Mouse (Mus musculus): ENCODE data around the gene Fam71f2. TPM values are rescaled to one million over a fixed set of nuclear protein-coding genes. Genes with fewer than 3 reads are reported as not detected.

The Fam71f2 gene
- polyA plus RNA-seq (2014; fragmentation: Nextera tagmentation; extraction: Ambion mirVana) = 0.32 and 0.33 TPM in 2 replicates

DNA sequence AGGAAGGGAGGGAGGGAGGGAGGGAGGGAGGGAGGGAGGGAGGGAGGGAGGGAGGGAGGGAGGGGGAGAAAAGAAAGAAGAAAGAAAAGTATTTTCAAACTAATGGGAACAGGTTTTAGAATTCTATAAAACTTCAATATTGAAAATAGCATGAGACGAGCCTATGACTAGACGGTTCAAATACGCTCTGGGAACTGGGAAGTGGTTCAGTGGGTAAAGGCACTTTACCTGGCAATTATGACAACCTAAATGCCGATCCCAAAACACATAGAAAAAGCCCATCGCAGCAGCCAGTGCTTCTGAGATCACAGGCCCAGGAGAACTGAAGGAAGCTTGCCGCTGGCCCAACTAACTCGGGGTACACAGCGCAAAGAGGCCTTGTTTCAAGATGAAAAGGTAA is at the start of gene Fam71f2:
Gene Fam71f2, plus strand, starts transcription at position 301 of the 400 bp plus-strand sequence.
- no peaks in the 10 kb centered on the region for H3K27me3 ChIP-seq (ENCODE audit: control insufficient read depth, insufficient read depth, low read length)
- ATAC-seq (ENCODE audit: insufficient read depth, low FRiP score, low TSS enrichment) = no peak
- H3K36me3 ChIP-seq (ENCODE audit: control insufficient read depth, insufficient read depth, low read length) = peaks cover 3% of the 10 kb centered on the region
- no peak for DNase-seq (ENCODE audit: low spot score)
- no peaks in the 10 kb centered on the region for H3K9me3 ChIP-seq (ENCODE audit: control insufficient read depth, low read length)
- H3K27ac ChIP-seq (ENCODE audit: low read depth, low read length) = no peak within 1 kb of the TSS
- no peaks in the 10 kb centered on the region for H3K4me1 ChIP-seq (ENCODE audit: control insufficient read depth, insufficient read depth, low read length)
- H3K4me3 ChIP-seq (ENCODE audit: low read depth, low read length) = no peak within 1 kb of the TSS
- no peak within 1 kb of the TSS for H3K9ac ChIP-seq (ENCODE audit: low read length)
- no peak within 1 kb of the TSS for H3K4me2 ChIP-seq (ENCODE audit: low read depth)
- WGBS = 91% methylated on average over 8 of the region's 8 CpGs

DNA sequence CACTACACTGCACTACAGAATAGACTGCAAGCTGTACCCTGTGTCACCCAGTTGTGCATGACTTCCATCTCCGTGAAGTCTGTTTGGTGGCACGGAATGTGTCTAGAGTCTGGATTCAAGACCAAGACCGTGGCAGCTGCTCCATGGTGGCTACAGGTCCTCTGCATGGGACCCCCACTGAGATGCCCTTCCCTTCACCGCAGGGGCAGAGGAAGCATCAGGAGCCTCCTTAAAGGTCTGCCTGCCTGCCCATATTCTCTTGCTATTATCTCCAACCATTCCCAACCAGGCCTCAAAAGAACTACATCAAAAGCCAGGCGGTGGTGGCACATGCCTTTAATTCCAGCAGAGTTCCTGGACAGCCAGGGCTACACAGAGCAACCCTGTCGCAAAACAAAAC is 49.0 kb upstream of the Fam71f2 start:
- H3K9ac ChIP-seq (ENCODE audit: low read length) = no peak overlapping the region
- 61% methylated on average over 6 of the region's 6 CpGs for WGBS
- no peak for DNase-seq (ENCODE audit: low spot score)
- H3K36me3 ChIP-seq (ENCODE audit: control insufficient read depth, insufficient read depth, low read length) = no peaks in the 10 kb centered on the region
- H3K4me2 ChIP-seq (ENCODE audit: low read depth) = no peak overlapping the region
- H3K4me1 ChIP-seq (ENCODE audit: control insufficient read depth, insufficient read depth, low read length) = no peaks in the 10 kb centered on the region
- ATAC-seq (ENCODE audit: insufficient read depth, low FRiP score, low TSS enrichment) = no peak
- no peak overlapping the region for H3K27ac ChIP-seq (ENCODE audit: low read depth, low read length)
- H3K27me3 ChIP-seq (ENCODE audit: control insufficient read depth, insufficient read depth, low read length) = no peaks in the 10 kb centered on the region
- H3K9me3 ChIP-seq (ENCODE audit: control insufficient read depth, low read length) = no peaks in the 10 kb centered on the region
- no peak overlapping the region for H3K4me3 ChIP-seq (ENCODE audit: low read depth, low read length)

DNA sequence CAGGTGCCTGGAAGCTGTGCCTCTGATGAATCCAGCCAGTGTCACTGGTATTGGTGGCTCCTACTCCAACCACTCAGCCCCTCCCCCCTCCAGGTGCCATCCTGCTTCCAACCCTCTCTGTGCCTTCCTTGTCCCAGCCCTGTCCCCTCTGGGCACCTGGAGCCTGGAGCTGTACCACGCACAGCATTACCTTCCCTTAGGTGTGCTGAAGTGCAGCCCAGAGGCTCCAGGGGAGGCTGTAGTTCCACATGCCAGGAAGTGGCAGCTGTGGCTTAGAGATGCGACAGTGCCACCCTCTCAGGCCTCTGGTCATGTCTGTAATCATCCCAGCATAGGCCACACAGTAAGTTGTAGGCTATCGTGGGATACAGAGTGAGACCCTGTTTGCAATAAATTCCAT is 47.6 kb upstream of the Fam71f2 start:
- Histone ChIP-seq H3K4me1 (ENCODE audit: control insufficient read depth, insufficient read depth, low read length) (no peaks in the 10 kb centered on the region), H3K36me3 (ENCODE audit: control insufficient read depth, insufficient read depth, low read length) (no peaks in the 10 kb centered on the region), H3K27ac (ENCODE audit: low read depth, low read length) (no peak overlapping the region), H3K4me2 (ENCODE audit: low read depth) (no peak overlapping the region), H3K9ac (ENCODE audit: low read length) (no peak overlapping the region), H3K27me3 (ENCODE audit: control insufficient read depth, insufficient read depth, low read length) (no peaks in the 10 kb centered on the region), H3K9me3 (ENCODE audit: control insufficient read depth, low read length) (no peaks in the 10 kb centered on the region), H3K4me3 (ENCODE audit: low read depth, low read length) (no peak overlapping the region)
- ATAC-seq (ENCODE audit: insufficient read depth, low FRiP score, low TSS enrichment) (no peak), DNase-seq (ENCODE audit: low spot score) (no peak)
- 90% methylated on average over 3 of the region's 3 CpGs for WGBS

- DNase-seq (ENCODE audit: low spot score) (no peak), ATAC-seq (ENCODE audit: insufficient read depth, low FRiP score, low TSS enrichment) (no peak)
- 85% methylated on average over 6 of the region's 6 CpGs for WGBS
- H3K9me3 ChIP-seq (ENCODE audit: control insufficient read depth, low read length) = no peaks in the 10 kb centered on the region
- no peak overlapping the region for H3K27ac ChIP-seq (ENCODE audit: low read depth, low read length)
- H3K4me1 ChIP-seq (ENCODE audit: control insufficient read depth, insufficient read depth, low read length) = no peaks in the 10 kb centered on the region
- H3K27me3 ChIP-seq (ENCODE audit: control insufficient read depth, insufficient read depth, low read length) = no peaks in the 10 kb centered on the region
- no peak overlapping the region for H3K4me2 ChIP-seq (ENCODE audit: low read depth)
- no peak overlapping the region for H3K4me3 ChIP-seq (ENCODE audit: low read depth, low read length)
- no peaks in the 10 kb centered on the region for H3K36me3 ChIP-seq (ENCODE audit: control insufficient read depth, insufficient read depth, low read length)
- no peak overlapping the region for H3K9ac ChIP-seq (ENCODE audit: low read length)
These were observed 47.1 kb upstream of the Fam71f2 start for GRCm38 (mm10) chr6:29232321-29232720.

- H3K9me3 ChIP-seq (ENCODE audit: control insufficient read depth, low read length) = no peaks in the 10 kb centered on the region
- no peaks in the 10 kb centered on the region for H3K36me3 ChIP-seq (ENCODE audit: control insufficient read depth, insufficient read depth, low read length)
- no peak overlapping the region for H3K4me2 ChIP-seq (ENCODE audit: low read depth)
- DNase-seq (ENCODE audit: low spot score) (no peak), ATAC-seq (ENCODE audit: insufficient read depth, low FRiP score, low TSS enrichment) (no peak)
- H3K9ac ChIP-seq (ENCODE audit: low read length) = no peak overlapping the region
- H3K4me3 ChIP-seq (ENCODE audit: low read depth, low read length) = no peak overlapping the region
- WGBS = 77% methylated on average over 3 of the region's 3 CpGs
- no peaks in the 10 kb centered on the region for H3K4me1 ChIP-seq (ENCODE audit: control insufficient read depth, insufficient read depth, low read length)
- H3K27me3 ChIP-seq (ENCODE audit: control insufficient read depth, insufficient read depth, low read length) = no peaks in the 10 kb centered on the region
- no peak overlapping the region for H3K27ac ChIP-seq (ENCODE audit: low read depth, low read length)
These were observed 45.7 kb upstream of the Fam71f2 start for GRCm38 (mm10) chr6:29233710-29234109.

DNA sequence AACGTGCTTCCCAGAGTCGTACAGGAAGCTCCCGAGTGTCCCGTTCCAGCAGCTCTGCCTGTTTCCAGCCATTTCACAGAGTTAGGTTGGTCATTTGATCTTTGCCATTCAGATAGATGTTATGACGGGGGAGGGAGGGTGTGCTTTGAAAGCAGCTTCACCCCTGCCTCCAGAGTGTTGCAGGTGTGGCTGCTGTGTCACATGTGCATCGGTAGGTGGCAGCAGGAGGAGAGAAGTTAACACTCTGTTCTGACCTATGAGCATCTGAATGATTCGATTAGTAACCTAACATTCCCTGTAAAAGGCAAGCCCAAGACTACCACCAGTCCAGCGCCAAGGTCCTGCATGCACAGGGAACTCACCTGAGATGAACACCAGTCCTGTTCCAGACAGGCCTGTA is 45.1 kb upstream of the Fam71f2 start:
- H3K9me3 ChIP-seq (ENCODE audit: control insufficient read depth, low read length) = no peaks in the 10 kb centered on the region
- H3K4me1 ChIP-seq (ENCODE audit: control insufficient read depth, insufficient read depth, low read length) = no peaks in the 10 kb centered on the region
- H3K4me2 ChIP-seq (ENCODE audit: low read depth) = no peak overlapping the region
- H3K27me3 ChIP-seq (ENCODE audit: control insufficient read depth, insufficient read depth, low read length) = no peaks in the 10 kb centered on the region
- ATAC-seq (ENCODE audit: insufficient read depth, low FRiP score, low TSS enrichment) (no peak), DNase-seq (ENCODE audit: low spot score) (no peak)
- H3K36me3 ChIP-seq (ENCODE audit: control insufficient read depth, insufficient read depth, low read length) = no peaks in the 10 kb centered on the region
- no peak overlapping the region for H3K9ac ChIP-seq (ENCODE audit: low read length)
- WGBS = 50% methylated on average over 8 of the region's 8 CpGs
- H3K4me3 ChIP-seq (ENCODE audit: low read depth, low read length) = no peak overlapping the region
- H3K27ac ChIP-seq (ENCODE audit: low read depth, low read length) = no peak overlapping the region

DNA sequence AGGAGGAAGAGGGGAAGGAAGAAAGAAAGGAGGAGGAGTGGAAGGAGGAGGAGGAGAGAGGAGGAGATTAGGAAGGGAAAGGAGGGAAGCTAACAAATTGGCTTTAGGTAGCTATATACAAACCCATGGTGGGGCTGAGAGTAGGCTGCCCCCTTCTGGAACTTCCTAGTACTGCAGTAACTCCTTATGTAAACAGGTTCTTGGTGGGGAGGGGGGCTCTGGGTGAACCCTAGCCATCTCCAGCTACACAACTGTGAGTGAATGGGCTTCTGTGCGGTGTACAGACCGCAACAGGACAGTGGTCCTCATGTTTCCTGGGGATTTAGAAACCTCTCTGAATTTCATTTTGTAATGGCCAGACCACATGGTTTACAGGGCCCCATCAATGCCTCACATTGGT is 38.6 kb upstream of the Fam71f2 start:
- ATAC-seq (ENCODE audit: insufficient read depth, low FRiP score, low TSS enrichment) (0 out of 2 replicates have a peak, but pooled peaks have one; percentile 13), DNase-seq (ENCODE audit: low spot score) (peak; percentile 52)
- no peaks in the 10 kb centered on the region for H3K36me3 ChIP-seq (ENCODE audit: control insufficient read depth, insufficient read depth, low read length)
- no peak overlapping the region for H3K4me2 ChIP-seq (ENCODE audit: low read depth)
- no peaks in the 10 kb centered on the region for H3K4me1 ChIP-seq (ENCODE audit: control insufficient read depth, insufficient read depth, low read length)
- WGBS = 34% methylated on average over 2 of the region's 2 CpGs
- H3K27me3 ChIP-seq (ENCODE audit: control insufficient read depth, insufficient read depth, low read length) = no peaks in the 10 kb centered on the region
- H3K9ac ChIP-seq (ENCODE audit: low read length) = no peak overlapping the region
- H3K27ac ChIP-seq (ENCODE audit: low read depth, low read length) = no peak overlapping the region
- no peaks in the 10 kb centered on the region for H3K9me3 ChIP-seq (ENCODE audit: control insufficient read depth, low read length)
- H3K4me3 ChIP-seq (ENCODE audit: low read depth, low read length) = no peak overlapping the region

DNA sequence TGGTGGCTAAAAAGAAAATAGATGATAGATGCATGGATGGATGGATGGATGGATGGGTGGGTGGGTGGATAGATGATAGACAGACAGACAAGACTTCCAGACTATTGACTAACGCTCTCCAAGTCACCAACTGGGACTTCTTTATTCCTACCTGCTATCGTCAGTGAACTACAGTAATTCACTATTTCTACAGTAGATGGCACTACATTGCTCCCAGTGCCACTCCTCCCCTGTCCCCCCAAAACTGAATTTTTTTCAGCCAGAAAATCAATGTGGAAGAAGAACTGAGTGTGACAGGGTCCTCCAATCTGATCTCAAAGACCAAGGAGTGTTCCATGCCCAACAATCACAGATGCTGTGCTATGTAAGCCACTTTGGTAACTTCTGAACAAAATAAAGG is 37.7 kb upstream of the Fam71f2 start:
- Histone ChIP-seq H3K36me3 (ENCODE audit: control insufficient read depth, insufficient read depth, low read length) (no peaks in the 10 kb centered on the region), H3K9me3 (ENCODE audit: control insufficient read depth, low read length) (no peaks in the 10 kb centered on the region), H3K9ac (ENCODE audit: low read length) (no peak overlapping the region), H3K4me3 (ENCODE audit: low read depth, low read length) (no peak overlapping the region), H3K4me1 (ENCODE audit: control insufficient read depth, insufficient read depth, low read length) (no peaks in the 10 kb centered on the region), H3K27me3 (ENCODE audit: control insufficient read depth, insufficient read depth, low read length) (no peaks in the 10 kb centered on the region), H3K27ac (ENCODE audit: low read depth, low read length) (no peak overlapping the region), H3K4me2 (ENCODE audit: low read depth) (no peak overlapping the region)
- no peak for DNase-seq (ENCODE audit: low spot score)
- ATAC-seq (ENCODE audit: insufficient read depth, low FRiP score, low TSS enrichment) = no peak
- WGBS = 51% methylated on average over 2 of the region's 2 CpGs

DNA sequence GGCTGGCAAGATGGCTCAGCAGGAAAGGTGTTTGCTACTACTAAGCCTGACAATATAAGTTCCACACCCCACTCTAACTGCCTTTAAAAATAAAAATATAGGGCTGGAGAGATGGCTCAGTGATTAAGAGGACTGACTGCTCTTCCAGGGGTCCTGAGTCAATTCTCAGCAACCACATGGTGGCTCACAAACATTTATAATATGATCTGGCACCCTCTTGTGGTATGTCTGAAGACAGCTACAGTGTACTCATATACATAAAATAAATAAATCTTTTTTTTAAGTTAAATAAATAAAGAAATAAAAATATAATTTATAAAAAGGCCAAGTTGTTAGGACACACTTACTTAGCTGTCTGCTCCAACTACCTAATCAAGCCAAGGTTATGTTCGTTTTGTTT is 37.1 kb upstream of the Fam71f2 start:
- Histone ChIP-seq H3K9ac (ENCODE audit: low read length) (no peak overlapping the region), H3K36me3 (ENCODE audit: control insufficient read depth, insufficient read depth, low read length) (no peaks in the 10 kb centered on the region), H3K4me2 (ENCODE audit: low read depth) (no peak overlapping the region), H3K9me3 (ENCODE audit: control insufficient read depth, low read length) (no peaks in the 10 kb centered on the region), H3K27me3 (ENCODE audit: control insufficient read depth, insufficient read depth, low read length) (no peaks in the 10 kb centered on the region), H3K27ac (ENCODE audit: low read depth, low read length) (no peak overlapping the region), H3K4me1 (ENCODE audit: control insufficient read depth, insufficient read depth, low read length) (no peaks in the 10 kb centered on the region), H3K4me3 (ENCODE audit: low read depth, low read length) (no peak overlapping the region)
- WGBS = 53% methylated on average over 1 of the region's 1 CpGs
- no peak for DNase-seq (ENCODE audit: low spot score)
- no peak for ATAC-seq (ENCODE audit: insufficient read depth, low FRiP score, low TSS enrichment)

All from neural tube, embryonic 11.5 days (tissue).